Mouse (Mus musculus) monocyte, adult 2 months (primary cell): ENCODE measurements around the gene Ubb.

Source experiments
- DNase-seq, 2 experiments: peaks; one replicate each; pipeline ENCODE4 v3.0.0; 2022; ENCODE audit warnings: low spot score in 2 of 2, low read depth in 1 of 2

The Ubb gene

DNA sequence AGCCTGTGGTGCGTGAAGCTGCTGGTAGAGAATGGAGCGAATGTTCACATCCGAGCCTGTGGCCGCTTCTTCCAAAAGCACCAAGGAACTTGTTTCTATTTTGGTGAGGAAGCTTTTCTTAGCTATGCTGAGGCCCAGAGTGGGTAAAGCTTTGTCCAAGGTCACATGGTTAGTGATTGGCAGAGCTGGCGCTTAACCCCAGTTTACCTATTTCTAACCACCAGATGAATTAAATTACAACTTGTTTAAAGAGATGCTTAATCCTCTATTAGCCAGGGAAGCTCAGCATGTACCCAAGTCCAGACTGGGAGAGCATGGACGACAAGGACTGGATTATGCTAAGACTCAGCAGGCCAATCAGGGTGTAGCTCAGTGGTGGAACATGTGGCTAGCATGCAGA, 32.1 kb downstream of the Ubb start:
- DNase-seq = no peak

DNA sequence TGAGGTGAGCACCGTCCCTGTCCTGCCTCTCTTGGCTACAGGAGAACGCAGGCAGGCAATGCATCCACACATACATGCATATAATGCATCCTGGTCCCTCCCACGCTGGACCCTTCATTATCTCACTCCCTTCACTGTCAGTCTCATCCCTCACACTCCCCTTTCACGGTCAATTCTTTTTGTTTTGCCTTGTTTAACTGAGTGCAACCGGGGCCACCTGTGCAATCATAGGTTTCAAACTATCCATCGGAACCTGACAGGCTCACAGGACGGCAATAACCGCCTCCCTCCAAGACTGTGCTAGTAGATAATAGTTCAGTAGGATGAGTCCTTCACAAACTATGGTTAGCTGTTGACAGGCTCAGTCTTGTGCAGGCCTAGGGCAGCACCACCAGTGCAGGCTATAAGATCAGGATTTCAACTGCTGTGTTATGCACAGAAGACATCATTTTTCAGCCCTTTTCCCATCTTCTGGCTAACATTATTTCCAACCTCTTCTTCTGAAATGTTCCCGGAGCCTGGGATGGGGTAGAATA, 33.8 kb downstream of the Ubb start:
- no peak for DNase-seq

GRCm38 (mm10) chr11:62587034-62587433, 36.1 kb downstream of the Ubb start:
- no peak for DNase-seq

GRCm38 (mm10) chr11:62589391-62589790, 38.4 kb downstream of the Ubb start:
- DNase-seq = no peak

DNA sequence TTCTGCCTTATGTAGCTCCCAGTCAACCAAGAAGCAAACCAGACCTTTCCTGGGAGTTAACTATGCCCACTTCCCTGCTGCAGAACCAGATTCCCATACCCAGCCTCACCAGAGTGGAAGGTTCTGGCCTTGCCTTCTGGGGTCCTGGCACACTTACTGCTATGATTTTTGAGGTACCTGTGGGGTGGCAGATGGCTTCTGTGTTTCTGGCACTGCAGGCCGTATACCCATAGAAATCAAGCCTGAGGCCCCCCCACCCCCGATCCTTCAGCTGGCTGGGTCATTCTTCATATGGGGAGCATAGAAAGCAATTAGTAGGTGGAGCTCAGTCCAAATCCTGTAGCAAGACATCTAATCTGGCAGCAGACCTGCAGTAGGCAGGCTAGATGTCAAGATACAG, 40.1 kb downstream of the Ubb start:
- no peak for DNase-seq

DNA sequence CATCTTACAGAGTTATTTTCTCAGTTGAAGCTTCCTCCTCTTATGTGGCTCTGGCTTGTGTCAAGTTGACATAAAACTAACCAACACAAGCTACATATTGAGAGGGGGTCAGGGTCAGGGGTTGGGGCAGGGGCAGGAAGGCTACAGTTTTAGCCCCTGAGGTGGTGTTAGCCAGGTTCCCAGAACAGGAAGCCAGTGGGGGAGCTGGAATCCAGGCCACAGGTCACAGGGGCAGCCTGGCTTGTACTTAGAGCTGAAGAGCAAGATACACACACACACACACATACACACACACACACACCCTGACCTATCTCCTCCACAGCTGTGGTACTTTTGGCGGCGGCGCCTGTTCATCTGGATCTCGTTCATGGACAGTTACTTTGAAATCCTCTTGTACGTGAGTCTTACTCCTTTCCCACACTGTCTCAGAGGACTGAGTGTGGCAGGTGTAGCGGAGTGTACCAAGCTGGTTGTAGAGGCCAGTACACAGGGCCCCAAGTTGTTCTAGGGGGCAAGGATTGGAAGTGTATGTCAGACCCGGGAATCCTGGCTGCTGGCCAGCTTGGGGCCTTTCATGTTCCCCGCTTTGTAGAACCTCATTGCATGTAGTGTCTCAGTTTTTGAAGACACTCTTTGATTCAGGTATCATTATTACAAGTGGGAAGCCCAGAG, 41.1 kb downstream of the Ubb start:
- no peak for DNase-seq

- DNase-seq = no peak
Measured at GRCm38 (mm10) chr11:62598571-62598970, 47.6 kb downstream of the Ubb start.

DNA sequence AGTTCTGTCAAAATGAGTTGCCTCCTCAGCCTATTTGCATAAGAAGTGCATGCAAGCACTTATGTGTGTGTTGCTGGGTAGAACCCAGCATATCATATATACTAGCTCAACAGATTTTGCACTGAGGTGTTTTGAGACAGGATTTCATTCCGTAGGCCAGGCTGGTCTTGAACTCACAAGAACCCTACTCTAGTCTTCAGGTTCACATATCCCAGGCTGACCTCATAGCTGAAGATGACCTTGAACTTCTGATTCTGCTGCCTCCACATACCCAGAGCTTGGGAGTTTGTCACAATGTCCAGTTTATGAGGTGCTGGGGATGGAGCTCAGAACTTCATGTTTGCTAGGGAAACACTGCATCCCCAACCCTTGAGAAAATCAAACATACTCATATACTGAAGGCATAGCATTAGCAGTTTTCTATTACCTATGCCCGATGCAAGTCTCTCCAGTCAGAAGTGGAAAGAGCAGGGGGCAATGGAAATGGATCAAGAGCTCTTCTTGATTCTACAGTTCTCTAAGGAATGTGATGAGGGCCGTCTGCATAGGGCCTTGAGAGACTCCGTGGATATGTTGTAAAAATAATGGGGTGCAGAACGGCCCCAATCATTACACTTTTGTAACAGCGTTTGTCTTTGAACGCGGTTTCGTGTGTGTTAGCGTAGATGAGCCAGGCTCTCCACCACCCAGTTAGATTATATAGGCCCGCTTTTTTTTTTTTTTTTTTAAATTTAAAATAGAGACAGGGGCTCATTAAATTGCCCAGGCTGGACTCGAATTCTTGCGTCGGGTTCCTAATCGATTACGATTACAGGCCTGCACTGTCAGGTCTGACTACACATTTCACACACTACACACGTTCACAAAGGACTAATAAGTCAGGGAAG, 51.0 kb downstream of the Ubb start:
- no peak for DNase-seq
